Mouse (Mus musculus): ENCODE measurements at regions not wholly inside any gene's neighbourhood (a gene's known extent, or its start where the extent isn't known, plus 50 kb on each side); places are given as distances from the start of the nearest gene placed in this dataset.

GRCm38 (mm10) chr12:78046582-78046981 is 147.5 kb upstream of the Gm6657 start:
- H3K9me3 ChIP-seq (ENCODE audit: control insufficient read depth, low read length), result no peaks in the 10 kb centered on the region
- H3K27ac ChIP-seq (ENCODE audit: low read depth, low read length), result no peak overlapping the region
- H3K27me3 ChIP-seq (ENCODE audit: control insufficient read depth, insufficient read depth, low read length), result no peaks in the 10 kb centered on the region
- no peak overlapping the region for H3K4me3 ChIP-seq (ENCODE audit: low read depth, low read length)
- no peak overlapping the region for H3K4me2 ChIP-seq (ENCODE audit: low read depth, low read length)
- ATAC-seq (ENCODE audit: low read depth), result no peak
- no peak overlapping the region for H3K9ac ChIP-seq (replicated peaks; ENCODE audit: low read depth, low read length)
- 81% methylated on average over 4 of the region's 4 CpGs for WGBS
- H3K36me3 ChIP-seq (ENCODE audit: control insufficient read depth, insufficient read depth, low read length), result no peaks in the 10 kb centered on the region
- H3K4me1 ChIP-seq (ENCODE audit: control insufficient read depth, insufficient read depth, low read length), result no peaks in the 10 kb centered on the region

GRCm38 (mm10) chr12:78055956-78056355 is 138.1 kb upstream of the Gm6657 start:
- peak; percentile 46; the same call in 1 of the 2 replicates for ATAC-seq (ENCODE audit: low read depth)
- 2% methylated on average over 9 of the region's 9 CpGs for WGBS
- Histone ChIP-seq H3K9ac (replicated peaks; ENCODE audit: low read depth, low read length) (0 out of 2 replicates have a peak overlapping the region, but pooled peaks have one; percentile 29), H3K4me1 (ENCODE audit: control insufficient read depth, insufficient read depth, low read length) (no peaks in the 10 kb centered on the region), H3K27me3 (ENCODE audit: control insufficient read depth, insufficient read depth, low read length) (no peaks in the 10 kb centered on the region), H3K27ac (ENCODE audit: low read depth, low read length) (no peak overlapping the region), H3K4me3 (ENCODE audit: low read depth, low read length) (0 out of 2 replicates have a peak overlapping the region, but pooled peaks have one; percentile 11), H3K36me3 (ENCODE audit: control insufficient read depth, insufficient read depth, low read length) (no peaks in the 10 kb centered on the region), H3K9me3 (ENCODE audit: control insufficient read depth, low read length) (no peaks in the 10 kb centered on the region), H3K4me2 (ENCODE audit: low read depth, low read length) (peak overlapping the region; percentile 48)

- Histone ChIP-seq H3K36me3 (ENCODE audit: control insufficient read depth, insufficient read depth, low read length) (no peaks in the 10 kb centered on the region), H3K9me3 (ENCODE audit: control insufficient read depth, low read length) (no peaks in the 10 kb centered on the region), H3K27me3 (ENCODE audit: control insufficient read depth, insufficient read depth, low read length) (no peaks in the 10 kb centered on the region), H3K9ac (replicated peaks; ENCODE audit: low read depth, low read length) (no peak overlapping the region), H3K4me2 (ENCODE audit: low read depth, low read length) (no peak overlapping the region), H3K4me1 (ENCODE audit: control insufficient read depth, insufficient read depth, low read length) (no peaks in the 10 kb centered on the region), H3K27ac (ENCODE audit: low read depth, low read length) (no peak overlapping the region), H3K4me3 (ENCODE audit: low read depth, low read length) (no peak overlapping the region)
- WGBS, result 63% methylated on average over 3 of the region's 3 CpGs
- ATAC-seq (ENCODE audit: low read depth), result 0 out of 2 replicates have a peak, but pooled peaks have one; percentile 28
Measured at GRCm38 (mm10) chr12:78057166-78057565, 136.9 kb upstream of the Gm6657 start.

- Histone ChIP-seq H3K4me1 (ENCODE audit: control insufficient read depth, insufficient read depth, low read length) (no peaks in the 10 kb centered on the region), H3K27ac (ENCODE audit: low read depth, low read length) (no peak overlapping the region), H3K27me3 (ENCODE audit: control insufficient read depth, insufficient read depth, low read length) (no peaks in the 10 kb centered on the region), H3K4me3 (ENCODE audit: low read depth, low read length) (no peak overlapping the region), H3K9me3 (ENCODE audit: control insufficient read depth, low read length) (no peaks in the 10 kb centered on the region), H3K4me2 (ENCODE audit: low read depth, low read length) (no peak overlapping the region), H3K36me3 (ENCODE audit: control insufficient read depth, insufficient read depth, low read length) (no peaks in the 10 kb centered on the region), H3K9ac (replicated peaks; ENCODE audit: low read depth, low read length) (no peak overlapping the region)
- ATAC-seq (ENCODE audit: low read depth), result no peak
- WGBS, result 62% methylated on average over 5 of the region's 5 CpGs
Measured at GRCm38 (mm10) chr12:78059965-78060364, 134.1 kb upstream of the Gm6657 start.

GRCm38 (mm10) chr12:78066024-78066423 is 128.0 kb upstream of the Gm6657 start:
- Histone ChIP-seq H3K27ac (ENCODE audit: low read depth, low read length) (no peak overlapping the region), H3K4me2 (ENCODE audit: low read depth, low read length) (no peak overlapping the region), H3K36me3 (ENCODE audit: control insufficient read depth, insufficient read depth, low read length) (no peaks in the 10 kb centered on the region), H3K9ac (replicated peaks; ENCODE audit: low read depth, low read length) (no peak overlapping the region), H3K27me3 (ENCODE audit: control insufficient read depth, insufficient read depth, low read length) (no peaks in the 10 kb centered on the region), H3K4me3 (ENCODE audit: low read depth, low read length) (no peak overlapping the region), H3K4me1 (ENCODE audit: control insufficient read depth, insufficient read depth, low read length) (no peaks in the 10 kb centered on the region), H3K9me3 (ENCODE audit: control insufficient read depth, low read length) (no peaks in the 10 kb centered on the region)
- WGBS, result 44% methylated on average over 6 of the region's 6 CpGs
- no peak for ATAC-seq (ENCODE audit: low read depth)

- H3K9ac ChIP-seq (replicated peaks; ENCODE audit: low read depth, low read length), result no peak overlapping the region
- no peak overlapping the region for H3K27ac ChIP-seq (ENCODE audit: low read depth, low read length)
- ATAC-seq (ENCODE audit: low read depth), result no peak
- H3K4me3 ChIP-seq (ENCODE audit: low read depth, low read length), result no peak overlapping the region
- no peaks in the 10 kb centered on the region for H3K36me3 ChIP-seq (ENCODE audit: control insufficient read depth, insufficient read depth, low read length)
- H3K9me3 ChIP-seq (ENCODE audit: control insufficient read depth, low read length), result no peaks in the 10 kb centered on the region
- no peak overlapping the region for H3K4me2 ChIP-seq (ENCODE audit: low read depth, low read length)
- no peaks in the 10 kb centered on the region for H3K4me1 ChIP-seq (ENCODE audit: control insufficient read depth, insufficient read depth, low read length)
- H3K27me3 ChIP-seq (ENCODE audit: control insufficient read depth, insufficient read depth, low read length), result no peaks in the 10 kb centered on the region
- WGBS, result 85% methylated on average over 9 of the region's 9 CpGs
Measured at GRCm38 (mm10) chr12:78072935-78073334, 121.1 kb upstream of the Gm6657 start.

GRCm38 (mm10) chr12:78074290-78074802 is 119.7 kb upstream of the Gm6657 start:
- 91% methylated on average over 8 of the region's 8 CpGs for WGBS
- Histone ChIP-seq H3K9me3 (ENCODE audit: control insufficient read depth, low read length) (no peaks in the 10 kb centered on the region), H3K4me2 (ENCODE audit: low read depth, low read length) (no peak overlapping the region), H3K27ac (ENCODE audit: low read depth, low read length) (no peak overlapping the region), H3K27me3 (ENCODE audit: control insufficient read depth, insufficient read depth, low read length) (no peaks in the 10 kb centered on the region), H3K36me3 (ENCODE audit: control insufficient read depth, insufficient read depth, low read length) (no peaks in the 10 kb centered on the region), H3K9ac (replicated peaks; ENCODE audit: low read depth, low read length) (no peak overlapping the region), H3K4me3 (ENCODE audit: low read depth, low read length) (no peak overlapping the region), H3K4me1 (ENCODE audit: control insufficient read depth, insufficient read depth, low read length) (no peaks in the 10 kb centered on the region)
- no peak for ATAC-seq (ENCODE audit: low read depth)

- ATAC-seq (ENCODE audit: low read depth), result no peak
- Histone ChIP-seq H3K4me3 (ENCODE audit: low read depth, low read length) (no peak overlapping the region), H3K9me3 (ENCODE audit: control insufficient read depth, low read length) (no peaks in the 10 kb centered on the region), H3K27ac (ENCODE audit: low read depth, low read length) (no peak overlapping the region), H3K27me3 (ENCODE audit: control insufficient read depth, insufficient read depth, low read length) (no peaks in the 10 kb centered on the region), H3K36me3 (ENCODE audit: control insufficient read depth, insufficient read depth, low read length) (no peaks in the 10 kb centered on the region), H3K9ac (replicated peaks; ENCODE audit: low read depth, low read length) (no peak overlapping the region), H3K4me2 (ENCODE audit: low read depth, low read length) (no peak overlapping the region), H3K4me1 (ENCODE audit: control insufficient read depth, insufficient read depth, low read length) (no peaks in the 10 kb centered on the region)
- 48% methylated on average over 5 of the region's 5 CpGs for WGBS
Measured at GRCm38 (mm10) chr12:78077285-78077684, 116.8 kb upstream of the Gm6657 start.

- H3K9me3 ChIP-seq (ENCODE audit: control insufficient read depth, low read length), result no peaks in the 10 kb centered on the region
- no peaks in the 10 kb centered on the region for H3K4me1 ChIP-seq (ENCODE audit: control insufficient read depth, insufficient read depth, low read length)
- ATAC-seq (ENCODE audit: low read depth), result no peak
- no peak overlapping the region for H3K9ac ChIP-seq (replicated peaks; ENCODE audit: low read depth, low read length)
- no peak overlapping the region for H3K27ac ChIP-seq (ENCODE audit: low read depth, low read length)
- no peak overlapping the region for H3K4me3 ChIP-seq (ENCODE audit: low read depth, low read length)
- no peaks in the 10 kb centered on the region for H3K36me3 ChIP-seq (ENCODE audit: control insufficient read depth, insufficient read depth, low read length)
- WGBS, result 88% methylated on average over 1 of the region's 1 CpGs
- H3K4me2 ChIP-seq (ENCODE audit: low read depth, low read length), result no peak overlapping the region
- no peaks in the 10 kb centered on the region for H3K27me3 ChIP-seq (ENCODE audit: control insufficient read depth, insufficient read depth, low read length)
Measured at GRCm38 (mm10) chr12:78082163-78082562, 111.9 kb upstream of the Gm6657 start.

All from neural tube, embryonic 14.5 days (tissue).